Mouse (Mus musculus) lung, postnatal 0 days (tissue): ENCODE results near the gene Olfr247. TPM values are rescaled to one million over a fixed set of nuclear protein-coding genes. Genes with fewer than 3 reads are reported as not detected.

Source experiments
- ATAC-seq: fragments of 200-750 bp; cut with Nextera tagmentation; 2 replicates; pipeline ENCODE4 v1.8.0; 2017; ENCODE audit warnings: moderate library complexity
- DNase-seq: peaks from one replicate; pipeline ENCODE4 v3.0.0-alpha.2; 2016; ENCODE audit warnings: low spot score
- H3K27ac ChIP-seq: fragments of 300-500 bp; sonication (generic); 2 replicates; pipeline ENCODE4 v1.5.1; 2014; ENCODE audit warnings: antibody characterized with exemption, mild to moderate bottlenecking, low read length, mixed read lengths
- H3K27me3 ChIP-seq: fragments of 300-500 bp; sonication (generic); replicated peaks from 2 replicates; pipeline ENCODE4 v1.6.1; 2014; ENCODE audit warnings: low read length, mixed read lengths; ENCODE audit not compliant: insufficient read depth
- H3K36me3 ChIP-seq: fragments of 300-500 bp; sonication (generic); 2 replicates; pipeline ENCODE4 v1.6.1; 2014; ENCODE audit warnings: low read length, mixed read lengths; ENCODE audit not compliant: insufficient read depth
- H3K4me1 ChIP-seq: fragments of 300-500 bp; sonication (generic); 2 replicates; pipeline ENCODE4 v1.6.1; 2014; ENCODE audit warnings: antibody characterized with exemption, low read depth, low read length, mixed read lengths; ENCODE audit not compliant: insufficient read depth
- H3K4me2 ChIP-seq: fragments of 300-500 bp; sonication (generic); replicated peaks from 2 replicates; pipeline ENCODE4 v1.6.1; 2014; ENCODE audit warnings: low read depth, mild to moderate bottlenecking, low read length, moderate library complexity, mixed read lengths
- H3K4me3 ChIP-seq: fragments of 300-500 bp; sonication (generic); 2 replicates; pipeline ENCODE4 v1.5.1; 2014; ENCODE audit warnings: low read depth, low read length
- H3K9ac ChIP-seq: fragments of 300-500 bp; sonication (generic); replicated peaks from 2 replicates; pipeline ENCODE4 v1.6.1; 2014; ENCODE audit warnings: low read depth, mild to moderate bottlenecking
- H3K9me3 ChIP-seq: fragments of 300-500 bp; sonication (generic); 2 replicates; pipeline ENCODE4 v1.6.1; 2016; ENCODE audit warnings: low read length, mixed read lengths
- EP300 ChIP-seq: IDR thresholded peaks from 2 replicates; pipeline ENCODE4 v1.6.1; 2016; ENCODE audit warnings: antibody characterized with exemption, mild to moderate bottlenecking, control low read depth
- WGBS: fragments of 180-500 bp; shearing (Covaris S2); extraction: QIAGEN DNeasy Blood & Tissue Kit; methylation state at CpG from one replicate; pipeline ENCODE4 v1.1.7; 2014; 5-methylcytosine and 5-hydroxymethylcytosine counted together
- polyA plus RNA-seq: library from polyadenylated mRNA; unstranded; fragments of >200 nt; fragmentation: Nextera tagmentation; extraction: Ambion mirVana; gene quantifications from 2 replicates; pipeline ENCODE4 v1.2.1, GENCODE M21; 2015

Olfr247 gene
- polyA plus RNA-seq, 1 experiment from 2014 or later, result not detected

- no peak for DNase-seq
- WGBS, result 90% methylated on average over 2 of the region's 2 CpGs
- Histone ChIP-seq H3K9ac (no peak within 1 kb of the TSS), H3K4me3 (no peak within 1 kb of the TSS), H3K36me3 (no peaks in the 10 kb centered on the region), H3K27me3 (no peaks in the 10 kb centered on the region), H3K9me3 (no peaks in the 10 kb centered on the region), H3K27ac (no peak within 1 kb of the TSS), H3K4me2 (no peak within 1 kb of the TSS), H3K4me1 (no peaks in the 10 kb centered on the region)
- ATAC-seq, result no peak
- TF ChIP-seq EP300, result no peak
Observed at GRCm38 (mm10) chr10:129949000-129949399, 26.9 kb downstream of the Olfr247 start, which contains the start of gene Olfr818. Olfr818 (minus strand) TSS chr10:129949100.

Other genes starting within 250 kb of the Olfr247 start
- gene Olfr805, start 246.8 kb downstream of the Olfr247 start, polyA plus RNA-seq, result not detected in 2 replicates
- gene Olfr806, start 234.2 kb downstream of the Olfr247 start, polyA plus RNA-seq, result not detected in 2 replicates
- not detected in 2 replicates for gene Olfr807, start 218.3 kb downstream of the Olfr247 start, polyA plus RNA-seq
- gene Olfr808, start 210.7 kb downstream of the Olfr247 start, polyA plus RNA-seq, result not detected in 2 replicates
- gene Olfr809, start 201.5 kb downstream of the Olfr247 start, polyA plus RNA-seq, result not detected in 2 replicates
- gene Olfr810, start 181.2 kb downstream of the Olfr247 start, polyA plus RNA-seq, result not detected in 2 replicates
- gene Olfr811, start 171.7 kb downstream of the Olfr247 start, polyA plus RNA-seq, result not detected in 2 replicates
- not detected in 2 replicates for gene Olfr812, start 130.0 kb downstream of the Olfr247 start, polyA plus RNA-seq
- gene Olfr813, start 120.8 kb downstream of the Olfr247 start, polyA plus RNA-seq, result not detected in 2 replicates
- not detected in 2 replicates for gene Olfr814, start 96.3 kb downstream of the Olfr247 start, polyA plus RNA-seq
- gene Olfr815, start 70.3 kb downstream of the Olfr247 start, polyA plus RNA-seq, result not detected in 2 replicates
- gene Olfr816, start 60.5 kb downstream of the Olfr247 start, polyA plus RNA-seq, result not detected in 2 replicates
- gene Olfr818, start 27.0 kb downstream of the Olfr247 start, polyA plus RNA-seq, result not detected in 2 replicates
- gene Olfr819, start 8.9 kb downstream of the Olfr247 start, polyA plus RNA-seq, result not detected in 2 replicates
- not detected in 2 replicates for gene Gm10310, start 8.9 kb upstream of the Olfr247 start, polyA plus RNA-seq
- gene Olfr820, start 36.5 kb upstream of the Olfr247 start, polyA plus RNA-seq, result not detected in 2 replicates
- gene Olfr821, start 54.2 kb upstream of the Olfr247 start, polyA plus RNA-seq, result not detected in 2 replicates
- not detected in 2 replicates for gene Olfr822, start 95.1 kb upstream of the Olfr247 start, polyA plus RNA-seq
- not detected in 2 replicates for gene Olfr823, start 139.2 kb upstream of the Olfr247 start, polyA plus RNA-seq
- not detected in 2 replicates for gene Olfr824, start 153.9 kb upstream of the Olfr247 start, polyA plus RNA-seq
- not detected in 2 replicates for gene Olfr825, start 190.6 kb upstream of the Olfr247 start, polyA plus RNA-seq
- not detected in 2 replicates for gene Olfr826, start 208.0 kb upstream of the Olfr247 start, polyA plus RNA-seq
- gene Olfr827, start 238.3 kb upstream of the Olfr247 start, polyA plus RNA-seq, result not detected in 2 replicates